Mouse (Mus musculus) kidney, embryonic 16.5 days (tissue): ENCODE results near the gene Olfr286. TPM values are rescaled to one million over a fixed set of nuclear protein-coding genes. Genes with fewer than 3 reads are reported as not detected.

Experiments used
- ATAC-seq: fragments of 200-750 bp; cut with Nextera tagmentation; 2 replicates; pipeline ENCODE4 v1.8.0; 2017; ENCODE audit warnings: moderate TSS enrichment; ENCODE audit not compliant: low FRiP score, low TSS enrichment
- H3K27ac ChIP-seq: fragments of 300-500 bp; sonication (generic); 2 replicates; pipeline ENCODE4 v1.5.1; 2014; ENCODE audit warnings: low read length
- H3K27me3 ChIP-seq: fragments of 300-500 bp; sonication (generic); 2 replicates; pipeline ENCODE4 v1.6.1; 2014; ENCODE audit warnings: low read length, control low read depth, mixed read lengths; ENCODE audit not compliant: insufficient read depth
- H3K36me3 ChIP-seq: fragments of 300-500 bp; sonication (generic); 2 replicates; pipeline ENCODE4 v1.6.1; 2014; ENCODE audit warnings: low read length, control low read depth, mixed read lengths; ENCODE audit not compliant: insufficient read depth
- H3K4me1 ChIP-seq: fragments of 300-500 bp; sonication (generic); 2 replicates; pipeline ENCODE4 v1.6.1; 2014; ENCODE audit warnings: low read length, control low read depth, mixed read lengths; ENCODE audit not compliant: insufficient read depth
- H3K4me2 ChIP-seq: fragments of 300-500 bp; sonication (generic); replicated peaks from 2 replicates; pipeline ENCODE4 v1.6.1; 2014; ENCODE audit warnings: low read depth, low read length
- H3K4me3 ChIP-seq: fragments of 300-500 bp; sonication (generic); 2 replicates; pipeline ENCODE4 v1.5.1; 2014; ENCODE audit warnings: mild to moderate bottlenecking, low read length
- H3K9ac ChIP-seq: fragments of 300-500 bp; sonication (generic); replicated peaks from 2 replicates; pipeline ENCODE4 v1.6.1; 2014; ENCODE audit warnings: low read length
- H3K9me3 ChIP-seq: fragments of 300-500 bp; sonication (generic); 2 replicates; pipeline ENCODE4 v1.6.1; 2016; ENCODE audit warnings: low read length, control low read depth
- WGBS: fragments of 180-500 bp; shearing (Covaris S2); extraction: QIAGEN DNeasy Blood & Tissue Kit; methylation state at CpG from one replicate; pipeline ENCODE4 v1.1.7; 2014; 5-methylcytosine and 5-hydroxymethylcytosine counted together
- polyA plus RNA-seq: library from polyadenylated mRNA; unstranded; fragments of >200 nt; fragmentation: Nextera tagmentation; extraction: Ambion mirVana; gene quantifications from 2 replicates; pipeline ENCODE4 v1.2.1, GENCODE M21; 2015

Gene Olfr286
- not detected in 2 replicates for polyA plus RNA-seq

- no peak within 1 kb of the TSS for H3K9ac ChIP-seq
- ATAC-seq, result no peak
- H3K36me3 ChIP-seq, result no peaks in the 10 kb centered on the region
- H3K4me3 ChIP-seq, result no peak within 1 kb of the TSS
- no peaks in the 10 kb centered on the region for H3K27me3 ChIP-seq
- no peak within 1 kb of the TSS for H3K4me2 ChIP-seq
- H3K9me3 ChIP-seq, result no peaks in the 10 kb centered on the region
- 83% methylated on average over 4 of the region's 4 CpGs for WGBS
- H3K4me1 ChIP-seq, result no peaks in the 10 kb centered on the region
- H3K27ac ChIP-seq, result no peak within 1 kb of the TSS
These were observed at the start of gene Olfr286 for GRCm38 (mm10) chr15:98234350-98234749. Olfr286 (minus strand) TSS chr15:98234450.

- Histone ChIP-seq H3K27ac (no peak overlapping the region), H3K36me3 (no peaks in the 10 kb centered on the region), H3K27me3 (no peaks in the 10 kb centered on the region), H3K9ac (no peak overlapping the region), H3K4me3 (no peak overlapping the region), H3K4me1 (no peaks in the 10 kb centered on the region), H3K9me3 (no peaks in the 10 kb centered on the region), H3K4me2 (no peak overlapping the region)
- no peak for ATAC-seq
- WGBS, result 87% methylated on average over 7 of the region's 7 CpGs
These were observed 23.5 kb upstream of the Olfr286 start for GRCm38 (mm10) chr15:98257776-98258175.

GRCm38 (mm10) chr15:98257193-98257592 is 22.9 kb upstream of the Olfr286 start, which contains the start of gene H1fnt:
H1fnt (minus strand) TSS chr15:98257293.
- Histone ChIP-seq H3K9ac (no peak within 1 kb of the TSS), H3K9me3 (no peaks in the 10 kb centered on the region), H3K4me3 (no peak within 1 kb of the TSS), H3K27me3 (no peaks in the 10 kb centered on the region), H3K4me1 (no peaks in the 10 kb centered on the region), H3K4me2 (no peak within 1 kb of the TSS), H3K36me3 (no peaks in the 10 kb centered on the region), H3K27ac (no peak within 1 kb of the TSS)
- no peak for ATAC-seq
- 82% methylated on average over 8 of the region's 8 CpGs for WGBS

- WGBS, result 95% methylated on average over 13 of the region's 13 CpGs
- ATAC-seq, result no peak
These were observed 22.0 kb upstream of the Olfr286 start for GRCm38 (mm10) chr15:98256271-98256670.

GRCm38 (mm10) chr15:98235442-98235841 is 1.2 kb upstream of the Olfr286 start:
- Histone ChIP-seq H3K9ac (no peak overlapping the region), H3K4me3 (no peak overlapping the region), H3K27ac (no peak overlapping the region), H3K9me3 (no peaks in the 10 kb centered on the region), H3K4me1 (no peaks in the 10 kb centered on the region), H3K4me2 (no peak overlapping the region), H3K36me3 (no peaks in the 10 kb centered on the region), H3K27me3 (no peaks in the 10 kb centered on the region)
- WGBS, result 93% methylated on average over 4 of the region's 4 CpGs
- ATAC-seq, result no peak

More at GRCm38 (mm10) chr15:98256271-98256670, 22.0 kb upstream of the Olfr286 start:
- Histone ChIP-seq H3K27ac (no peak overlapping the region), H3K27me3 (no peaks in the 10 kb centered on the region), H3K4me3 (no peak overlapping the region), H3K9ac (no peak overlapping the region), H3K4me1 (no peaks in the 10 kb centered on the region), H3K9me3 (no peaks in the 10 kb centered on the region), H3K36me3 (no peaks in the 10 kb centered on the region), H3K4me2 (no peak overlapping the region)

GRCm38 (mm10) chr15:98226096-98226495 is 8.2 kb downstream of the Olfr286 start:
- no peak overlapping the region for H3K27ac ChIP-seq
- WGBS, result 78% methylated on average over 7 of the region's 7 CpGs
- no peaks in the 10 kb centered on the region for H3K27me3 ChIP-seq
- no peak for ATAC-seq
- H3K36me3 ChIP-seq, result no peaks in the 10 kb centered on the region
- no peak overlapping the region for H3K4me3 ChIP-seq
- no peaks in the 10 kb centered on the region for H3K4me1 ChIP-seq
- no peaks in the 10 kb centered on the region for H3K9me3 ChIP-seq
- no peak overlapping the region for H3K4me2 ChIP-seq
- no peak overlapping the region for H3K9ac ChIP-seq

- H3K9me3 ChIP-seq, result no peaks in the 10 kb centered on the region
- no peaks in the 10 kb centered on the region for H3K36me3 ChIP-seq
- WGBS, result 47% methylated on average over 16 of the region's 16 CpGs
- no peak for ATAC-seq
- no peak overlapping the region for H3K9ac ChIP-seq
- no peaks in the 10 kb centered on the region for H3K27me3 ChIP-seq
- no peaks in the 10 kb centered on the region for H3K4me1 ChIP-seq
- no peak overlapping the region for H3K4me3 ChIP-seq
- no peak overlapping the region for H3K27ac ChIP-seq
- no peak overlapping the region for H3K4me2 ChIP-seq
These were observed 8.6 kb downstream of the Olfr286 start for GRCm38 (mm10) chr15:98225610-98226009.

- no peak overlapping the region for H3K4me2 ChIP-seq
- no peak overlapping the region for H3K27ac ChIP-seq
- no peaks in the 10 kb centered on the region for H3K27me3 ChIP-seq
- no peaks in the 10 kb centered on the region for H3K4me1 ChIP-seq
- H3K9me3 ChIP-seq, result no peaks in the 10 kb centered on the region
- H3K9ac ChIP-seq, result no peak overlapping the region
- ATAC-seq, result no peak
- no peaks in the 10 kb centered on the region for H3K36me3 ChIP-seq
- H3K4me3 ChIP-seq, result no peak overlapping the region
These were observed 11.9 kb downstream of the Olfr286 start for GRCm38 (mm10) chr15:98222377-98222776.

- Histone ChIP-seq H3K9ac (no peak within 1 kb of the TSS), H3K27me3 (no peaks in the 10 kb centered on the region), H3K9me3 (no peaks in the 10 kb centered on the region), H3K4me3 (no peak within 1 kb of the TSS), H3K36me3 (no peaks in the 10 kb centered on the region), H3K4me1 (no peaks in the 10 kb centered on the region), H3K4me2 (no peak within 1 kb of the TSS), H3K27ac (no peak within 1 kb of the TSS)
- 60% methylated on average over 4 of the region's 4 CpGs for WGBS
- no peak for ATAC-seq
These were observed 13.4 kb downstream of the Olfr286 start, which contains the start of the genes Gm44579 and Olfr287 for GRCm38 (mm10) chr15:98220877-98221276. Gm44579 (minus strand) TSS chr15:98220977. Olfr287 (minus strand) TSS chr15:98221056.

GRCm38 (mm10) chr15:98214130-98214529 is 20.1 kb downstream of the Olfr286 start:
- Histone ChIP-seq H3K4me1 (no peaks in the 10 kb centered on the region), H3K27ac (no peak overlapping the region), H3K9me3 (no peaks in the 10 kb centered on the region), H3K4me3 (no peak overlapping the region), H3K36me3 (no peaks in the 10 kb centered on the region), H3K27me3 (no peaks in the 10 kb centered on the region), H3K9ac (no peak overlapping the region), H3K4me2 (no peak overlapping the region)
- WGBS, result 51% methylated on average over 5 of the region's 5 CpGs
- no peak for ATAC-seq
